Mouse (Mus musculus) kidney, postnatal 25 days (tissue): ENCODE data around the gene Gm5965.
A peak's percentile ranks its signal among the peaks of the same experiment; 100 is the strongest.
"Not testable (repeated sequence)": the region's sequence is repeated elsewhere in the genome, so short reads cannot be mapped to it uniquely, and the experiment has no call there.

Source experiments
- DNase-seq, 2 experiments: peaks; one replicate each; pipeline ENCODE4 v3.0.0; 2021; ENCODE audit warnings: mixed read lengths in 2 of 2

The Gm5965 gene

DNA sequence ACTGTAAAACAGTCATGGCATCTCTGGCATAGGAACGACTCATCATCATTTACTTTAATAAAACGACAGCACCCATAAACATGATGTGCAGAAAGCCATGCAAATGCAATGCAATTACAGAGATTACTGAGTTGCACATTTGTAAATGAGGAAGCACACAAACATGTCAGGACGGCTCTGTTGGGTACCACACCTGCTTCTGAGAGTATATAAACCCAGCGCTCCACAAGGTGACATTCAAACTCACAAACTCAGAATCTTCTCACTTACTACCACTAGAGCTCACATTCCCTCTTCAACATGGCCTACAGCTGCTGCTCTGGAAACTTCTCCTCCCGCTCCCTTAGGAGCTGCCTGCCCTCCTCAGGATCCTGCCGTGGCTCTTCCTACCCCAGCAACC is at the start of gene Gm5965:
Gm5965 (plus strand) TSS at position 301 of the 400 bp plus-strand sequence.
- no peak for DNase-seq

DNA sequence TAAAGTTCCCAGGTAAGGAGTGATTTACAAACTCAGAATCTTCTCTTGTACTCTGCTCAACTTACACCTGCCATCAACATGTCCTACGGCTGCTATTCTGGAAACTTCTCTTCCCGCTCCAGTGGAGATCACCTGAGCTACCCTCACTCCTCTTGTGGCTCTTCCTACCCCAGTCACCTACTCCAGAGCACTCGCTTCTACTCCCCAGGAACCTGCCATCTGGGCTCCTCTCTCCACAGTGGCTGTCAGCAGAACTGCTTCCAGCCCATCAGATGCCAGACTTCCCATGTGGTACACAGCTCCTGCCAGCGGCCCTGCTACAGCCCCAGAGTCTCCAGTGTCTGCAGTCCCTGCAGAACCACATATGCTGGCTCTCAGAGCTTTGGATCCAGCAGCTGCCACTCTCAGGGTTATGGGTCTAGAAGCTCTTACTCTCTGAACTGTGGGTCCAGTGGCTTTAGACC is 48.9 kb upstream of the Gm5965 start, which contains the start of gene Krtap13-1:
Krtap13-1 (plus strand) TSS at position 51 of the 464 bp plus-strand sequence.
- DNase-seq: no peak

DNA sequence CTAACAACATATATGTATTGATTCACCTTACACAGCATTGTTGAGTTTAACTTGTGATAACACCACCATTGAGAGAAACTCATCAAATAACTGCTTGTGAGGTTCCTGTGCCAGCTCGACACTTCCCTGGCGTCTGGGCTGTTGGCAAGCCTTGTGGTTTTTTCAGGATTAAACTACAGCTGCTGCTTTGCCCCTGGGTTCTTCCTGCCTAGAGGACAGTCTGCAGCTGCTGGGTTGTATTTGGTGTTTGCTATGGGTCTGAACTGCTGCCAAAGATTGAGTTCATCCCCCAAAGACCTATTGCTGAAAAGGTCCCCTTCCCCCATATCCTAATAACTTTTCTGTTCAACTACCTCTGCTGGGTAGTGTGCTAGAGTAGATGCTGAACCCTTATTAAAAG is 42.3 kb upstream of the Gm5965 start:
- DNase-seq: no peak

DNA sequence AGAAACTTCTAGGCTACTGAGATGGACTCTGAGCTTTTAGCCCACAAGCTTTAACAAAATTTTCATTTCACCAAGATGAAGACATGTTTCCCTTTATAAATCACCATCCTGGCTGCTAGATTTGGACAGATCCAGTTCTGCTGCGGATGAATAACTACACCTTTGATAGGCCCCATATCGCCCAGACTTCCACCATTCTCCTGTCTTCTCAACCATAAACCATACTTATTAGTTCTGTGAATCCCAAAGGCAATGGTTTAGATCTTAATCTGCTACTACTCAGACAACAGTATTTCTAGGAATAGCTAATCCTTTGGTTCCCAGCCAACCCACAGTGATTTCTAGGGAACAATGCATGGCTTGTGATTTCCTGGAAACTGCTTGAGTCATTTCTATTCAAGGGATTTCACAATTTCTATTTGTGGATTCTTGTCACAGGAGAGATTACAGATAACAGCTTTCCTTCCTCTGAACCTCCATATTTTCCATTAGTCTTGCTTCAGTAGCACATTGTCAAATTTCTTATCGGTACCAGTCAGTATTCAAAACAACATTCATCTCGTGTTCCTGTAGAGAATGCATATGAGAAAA is 32.9 kb upstream of the Gm5965 start:
- DNase-seq: no peak

DNA sequence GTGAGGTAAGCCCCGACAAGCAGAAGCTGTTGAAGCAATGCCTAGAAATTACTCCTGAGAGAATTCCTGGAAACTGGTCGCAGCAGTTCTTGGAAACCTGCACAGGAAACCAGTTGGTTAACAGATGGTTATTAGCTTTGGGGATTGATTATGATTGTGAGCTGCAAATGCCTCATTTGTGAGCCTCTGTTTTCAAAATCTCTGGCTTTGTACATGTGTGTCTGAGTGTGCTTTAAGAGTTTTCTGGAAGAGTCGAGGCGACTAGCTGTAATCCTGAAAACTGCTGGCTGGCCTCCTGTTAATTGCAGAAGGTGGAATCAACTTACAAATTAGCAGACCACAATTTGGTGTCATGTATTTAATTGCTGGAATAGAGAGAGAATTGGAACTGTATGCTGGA is 29.8 kb upstream of the Gm5965 start:
- DNase-seq: no peak

DNA sequence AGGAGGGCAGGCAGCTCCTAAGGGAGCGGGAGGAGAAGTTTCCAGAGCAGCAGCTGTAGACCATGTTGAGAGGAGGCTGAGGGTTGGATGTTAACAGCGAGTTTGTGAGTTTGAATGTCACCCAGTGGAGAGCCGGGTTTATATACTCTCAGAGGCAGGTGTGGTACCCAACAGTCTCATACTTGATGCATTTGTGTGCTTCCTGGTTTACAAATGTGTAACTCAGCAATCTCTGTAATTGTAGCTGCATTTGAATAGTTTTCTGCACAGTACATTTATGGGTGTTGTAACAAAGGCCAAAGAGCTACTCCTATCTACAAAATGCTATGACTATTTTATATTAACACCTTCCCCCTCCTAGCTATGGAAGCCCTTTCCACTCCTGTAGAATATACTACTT is 26.2 kb upstream of the Gm5965 start, which contains the start of gene Krtap13:
Krtap13 (minus strand) TSS at position 101 of the 400 bp plus-strand sequence.
- DNase-seq: not testable (repeated sequence)

DNA sequence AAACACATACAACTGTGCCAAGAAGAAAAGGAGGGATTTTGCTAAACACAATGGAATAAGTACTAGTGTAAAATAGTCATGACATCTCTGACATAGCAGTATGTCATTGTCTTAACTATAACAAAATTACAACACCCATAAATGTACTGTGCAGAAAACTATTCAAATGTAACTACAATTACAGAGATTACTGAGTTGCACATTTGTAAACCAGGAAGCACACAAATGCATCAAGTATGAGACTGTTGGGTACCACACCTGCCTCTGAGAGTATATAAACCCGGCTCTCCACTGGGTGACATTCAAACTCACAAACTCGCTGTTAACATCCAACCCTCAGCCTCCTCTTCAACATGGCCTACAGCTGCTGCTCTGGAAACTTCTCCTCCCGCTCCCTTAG is 19.1 kb upstream of the Gm5965 start, which contains the start of gene 2310034C09Rik:
2310034C09Rik (plus strand) TSS at position 301 of the 400 bp plus-strand sequence.
- not testable (repeated sequence) for DNase-seq

DNA sequence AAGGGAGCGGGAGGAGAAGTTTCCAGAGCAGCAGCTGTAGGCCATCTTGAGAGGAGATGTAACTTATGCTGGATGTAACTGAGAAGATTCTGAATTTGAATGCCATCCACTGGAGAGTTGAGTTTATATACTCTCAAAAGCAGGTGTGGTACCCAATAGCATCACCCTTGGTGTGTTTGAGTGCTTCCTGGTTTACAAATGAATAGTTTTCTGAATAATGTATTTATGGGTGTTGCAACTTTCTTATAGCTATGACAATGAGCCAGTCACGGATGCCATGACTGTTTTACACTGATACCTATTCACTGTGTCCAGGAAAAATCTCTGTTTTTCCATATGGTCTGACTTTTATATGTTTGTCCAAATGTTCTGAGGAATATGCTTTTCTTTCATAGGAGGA is 3.6 kb upstream of the Gm5965 start, which contains the start of gene 2310057N15Rik:
2310057N15Rik (minus strand) TSS at position 101 of the 400 bp plus-strand sequence.
- no peak for DNase-seq

DNA sequence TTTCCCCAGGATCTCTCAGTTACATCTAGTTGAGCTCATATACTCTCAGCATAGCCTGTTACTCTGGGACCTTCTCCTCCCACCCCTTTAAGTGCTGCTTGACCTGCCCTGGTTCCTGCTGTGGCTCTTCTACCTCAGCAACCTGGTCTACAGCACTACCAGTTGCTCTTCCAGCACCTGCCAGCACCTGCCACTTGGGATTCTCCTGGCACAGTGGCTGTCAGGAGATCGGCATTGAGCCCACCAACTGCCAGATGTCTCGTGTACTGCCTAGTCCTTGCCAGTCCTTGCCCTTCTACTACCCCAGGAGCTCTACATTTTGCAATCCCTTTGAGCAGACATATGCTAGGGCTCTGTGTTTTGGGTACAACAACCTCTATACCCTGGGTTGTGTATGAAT is 9.1 kb downstream of the Gm5965 start:
- DNase-seq: no peak

DNA sequence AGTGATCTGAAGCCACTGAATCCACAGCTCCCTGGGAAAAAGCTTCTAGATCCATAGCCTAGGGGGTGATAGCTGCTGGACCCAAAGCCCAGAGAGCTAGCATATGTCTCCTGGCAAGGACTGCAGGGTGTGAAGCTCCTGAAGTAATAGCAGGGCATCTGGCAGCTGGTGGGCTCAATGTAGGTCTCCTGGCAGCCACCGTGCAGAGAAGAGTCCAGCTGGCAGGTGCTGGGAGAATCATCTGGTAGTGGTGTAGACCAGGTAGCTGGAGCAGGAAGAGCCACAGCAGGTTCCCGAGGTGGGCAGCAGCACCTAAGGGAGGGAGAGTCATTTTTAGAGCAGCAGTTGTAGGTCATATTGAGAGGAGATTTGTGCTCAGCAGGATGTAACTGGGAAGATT is 34.1 kb downstream of the Gm5965 start, which contains the start of gene Gm20741:
Gm20741 (minus strand) TSS at position 394 of the 400 bp plus-strand sequence.
- DNase-seq: peak in 1 of 2 experiments; percentile 22

DNA sequence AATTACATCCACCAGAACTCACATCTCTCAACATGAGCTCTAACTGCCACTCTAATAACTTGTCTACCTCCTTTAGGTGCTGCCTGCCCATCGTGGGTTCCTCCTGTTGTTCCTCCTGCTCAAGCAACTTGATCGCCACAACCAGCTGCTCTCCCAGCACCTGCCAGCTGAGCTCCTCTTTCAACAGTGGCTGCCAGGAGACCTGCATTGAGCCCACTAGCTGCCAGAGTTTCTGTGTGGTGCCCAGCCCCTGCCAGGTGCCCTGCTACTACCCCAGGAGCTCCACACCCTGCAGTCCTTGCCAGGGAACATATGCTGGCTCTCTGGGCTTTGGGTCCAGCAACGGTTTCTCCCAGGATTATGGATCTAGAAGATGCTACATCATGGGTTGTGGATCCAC is 42.4 kb downstream of the Gm5965 start, which contains the start of gene Krtap15:
Krtap15 (plus strand) TSS at position 150 of the 400 bp plus-strand sequence.
- DNase-seq: peak in 1 of 2 experiments; percentile 35

DNA sequence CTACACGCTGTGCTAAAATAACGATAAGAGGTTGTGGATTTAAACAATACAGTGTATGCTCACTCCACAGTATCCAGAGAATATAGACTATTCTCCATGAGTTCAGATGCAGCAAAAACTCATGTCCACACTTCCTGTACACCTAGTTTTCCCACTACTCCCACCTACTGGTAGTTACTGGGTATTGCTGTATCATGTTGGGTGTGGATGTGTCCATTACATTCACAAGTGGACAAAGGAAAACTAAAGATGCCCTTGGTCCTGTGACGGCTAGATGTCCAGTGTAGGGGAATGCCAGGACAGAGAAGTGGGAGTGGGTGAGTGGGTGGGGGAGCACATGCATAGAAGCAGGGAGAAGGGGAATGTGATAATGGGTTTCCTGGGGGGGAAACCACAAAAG is 46.0 kb downstream of the Gm5965 start:
- peak; percentile 32 for DNase-seq

DNA sequence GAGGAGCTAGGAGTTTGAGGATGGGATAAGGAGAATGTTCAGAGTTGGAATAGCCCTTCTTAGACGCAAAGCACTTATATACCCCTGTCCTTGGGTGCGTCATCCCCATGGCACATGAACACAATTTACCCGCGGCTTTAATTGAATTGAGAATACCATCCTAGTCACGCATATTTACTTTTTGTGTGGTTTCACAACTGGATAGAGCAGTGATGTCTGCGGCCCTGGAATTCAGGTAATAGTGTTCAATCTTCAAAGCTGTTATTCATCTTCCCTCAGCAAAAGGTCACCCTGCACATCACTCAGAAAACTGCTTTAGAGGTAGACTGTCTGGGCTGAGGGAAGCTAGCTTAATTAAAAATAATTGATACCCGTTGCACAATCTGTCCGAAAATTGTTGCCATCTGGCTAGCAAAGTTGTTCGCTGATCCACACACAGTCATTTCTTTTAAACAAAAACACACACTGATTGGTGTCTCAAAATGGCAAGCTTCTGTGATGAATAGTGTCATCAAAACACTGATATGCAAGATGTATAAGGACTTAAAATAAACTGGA is 48.5 kb downstream of the Gm5965 start, which contains the start of gene Krtap14:
Krtap14 (minus strand) TSS at position 51 of the 558 bp plus-strand sequence.
- DNase-seq: no peak

DNA sequence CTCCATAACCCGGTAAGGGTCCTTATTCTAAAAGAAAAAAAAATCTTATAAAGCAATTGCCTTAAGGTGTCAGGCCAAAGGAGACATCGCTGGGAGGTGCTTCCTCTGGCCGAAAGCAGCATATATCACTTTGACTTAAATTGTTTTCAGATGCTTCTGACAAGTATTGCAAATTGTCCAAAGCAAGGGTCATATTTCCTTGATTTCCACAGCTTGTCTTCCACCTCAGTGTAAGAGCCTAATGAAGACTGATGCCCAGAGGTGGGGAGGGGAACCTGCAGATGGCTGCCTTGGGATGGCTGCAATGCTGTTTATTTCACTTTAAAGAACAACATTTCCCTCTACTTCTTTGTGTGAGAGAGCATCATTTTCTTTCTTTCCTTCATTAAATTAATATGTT is 49.3 kb downstream of the Gm5965 start:
- DNase-seq: no peak
